Mouse (Mus musculus) heart, adult 2 months (tissue): ENCODE data around the gene Hs3st6. TPM values are rescaled to one million over a fixed set of nuclear protein-coding genes. Genes with fewer than 3 reads are reported as not detected.
"Not testable (repeated sequence)": the region's sequence is repeated elsewhere in the genome, so short reads cannot be mapped to it uniquely, and the experiment has no call there.

Experiments
- DNase-seq, 2 experiments: peaks; one replicate each; pipeline ENCODE4 v3.0.0; 2021
- H3K27ac ChIP-seq: fragments of 200-600 bp; 2 replicates; pipeline ENCODE4 v1.8.1; 2022
- H3K27me3 ChIP-seq: fragments of 200-500 bp; 2 replicates; pipeline ENCODE4 v1.6.1; 2012; ENCODE audit warnings: mild to moderate bottlenecking, low read length, inconsistent platforms, mixed read lengths; ENCODE audit not compliant: control insufficient read depth, insufficient read depth
- H3K36me3 ChIP-seq: fragments of 200-500 bp; 2 replicates; pipeline ENCODE4 v1.6.1; 2012; ENCODE audit warnings: low read length, inconsistent platforms; ENCODE audit not compliant: control insufficient read depth, insufficient read depth
- H3K4me1 ChIP-seq: fragments of 200-500 bp; 2 replicates; pipeline ENCODE4 v1.6.1; 2011; ENCODE audit warnings: low read length; ENCODE audit not compliant: control insufficient read depth, insufficient read depth
- H3K4me3 ChIP-seq: fragments of 200-600 bp; 2 replicates; pipeline ENCODE4 v1.8.1; 2022
- H3K79me2 ChIP-seq: fragments of 200-500 bp; replicated peaks from 2 replicates; pipeline ENCODE4 v1.6.1; 2012; ENCODE audit warnings: mild to moderate bottlenecking, inconsistent platforms, low read length, moderate library complexity, mixed read lengths; ENCODE audit not compliant: control insufficient read depth, insufficient read depth
- H3K9ac ChIP-seq: fragments of 200-500 bp; 2 replicates; pipeline ENCODE4 v1.6.1; 2012; ENCODE audit warnings: low read depth, mild to moderate bottlenecking, control low read depth, inconsistent platforms, low read length, mixed read lengths
- CTCF ChIP-seq: fragments of 200-600 bp; IDR thresholded peaks from 2 replicates; pipeline ENCODE4 v1.8.1; 2022; ENCODE audit warnings: antibody characterized with exemption, mild to moderate bottlenecking, moderate library complexity
- EP300 ChIP-seq: fragments of 200-500 bp; IDR thresholded peaks from 2 replicates; pipeline ENCODE4 v1.6.1; 2011; ENCODE audit warnings: low read depth, low read length, control low read depth; ENCODE audit not compliant: insufficient read depth
- POLR2A ChIP-seq: fragments of 200-500 bp; IDR thresholded peaks from 2 replicates; pipeline ENCODE4 v1.6.1; 2011; ENCODE audit warnings: mild to moderate bottlenecking, low read depth, low read length, control low read depth; ENCODE audit not compliant: insufficient read depth
- WGBS: fragments of 180-500 bp; shearing (Covaris S2); methylation state at CpG from one replicate; pipeline ENCODE4 v1.1.7; 2018; 5-methylcytosine and 5-hydroxymethylcytosine counted together
- intact Hi-C: fragments of 180-260 bp; cut with DNase I; formaldehyde crosslinking; loops from one replicate; pipeline ENCODE4 v1.15.1; 2025
- polyA plus RNA-seq: library from polyadenylated mRNA; depleted of rRNA; stranded (reverse); fragments of >200 nt; gene quantifications from 2 replicates; pipeline ENCODE4 v1.2.3, GENCODE M21; 2012
- total RNA-seq, 2 experiments: library from RNA; stranded (reverse); gene quantifications; 2 replicates each; pipeline ENCODE4 v1.2.3; 2021

The Hs3st6 gene
- total and polyA plus RNA-seq, 3 experiments: 0.10 TPM; not detected in 2

GRCm38 (mm10) chr17:24721383-24721955 lies 31.3 kb upstream of the Hs3st6 start:
- H3K27me3 ChIP-seq, DNase-seq, H3K79me2 ChIP-seq, intact Hi-C loops, H3K4me3 ChIP-seq, H3K4me1 ChIP-seq, H3K27ac ChIP-seq: not testable (repeated sequence)
- 0 out of 2 replicates have a peak, but pooled peaks have one; percentile 27 for TF ChIP-seq POLR2A
- H3K36me3 ChIP-seq: peaks cover 12% of the 10 kb centered on the region
- WGBS: 28% methylated on average over 7 of the region's 7 CpGs
- peak overlapping the region; percentile 23; the same call in 1 of the 2 replicates for H3K9ac ChIP-seq

- Histone ChIP-seq H3K27me3 (no peaks in the 10 kb centered on the region), H3K4me3 (no peak overlapping the region), H3K79me2 (no peaks in the 10 kb centered on the region), H3K4me1 (peaks cover 7% of the 10 kb centered on the region), H3K27ac (no peak overlapping the region), H3K36me3 (peaks cover 12% of the 10 kb centered on the region), H3K9ac (0 out of 2 replicates have a peak overlapping the region, but pooled peaks have one; percentile 8)
- intact Hi-C loops: no loop called here
- WGBS: 27% methylated on average over 13 of the region's 13 CpGs
- TF ChIP-seq CTCF (no peak), EP300 (no peak)
- DNase-seq: no peak
Measured at GRCm38 (mm10) chr17:24722220-24722924, 30.4 kb upstream of the Hs3st6 start.

- no peaks in the 10 kb centered on the region for H3K79me2 ChIP-seq
- DNase-seq: no peak
- TF ChIP-seq POLR2A: no peak
- TF ChIP-seq CTCF: no peak
- TF ChIP-seq EP300: no peak
- H3K27me3 ChIP-seq: no peaks in the 10 kb centered on the region
- WGBS: under 1% methylated on average over 12 of the region's 12 CpGs
- H3K4me1 ChIP-seq: peaks cover 7% of the 10 kb centered on the region
- H3K9ac ChIP-seq: peak overlapping the region; percentile 97
- H3K27ac ChIP-seq: peak overlapping the region; percentile 98
- H3K4me3 ChIP-seq: peak overlapping the region; percentile 73
- H3K36me3 ChIP-seq: peaks cover 12% of the 10 kb centered on the region
- intact Hi-C loops: no loop called here
Measured at GRCm38 (mm10) chr17:24723122-24723880, 29.5 kb upstream of the Hs3st6 start.

DNA sequence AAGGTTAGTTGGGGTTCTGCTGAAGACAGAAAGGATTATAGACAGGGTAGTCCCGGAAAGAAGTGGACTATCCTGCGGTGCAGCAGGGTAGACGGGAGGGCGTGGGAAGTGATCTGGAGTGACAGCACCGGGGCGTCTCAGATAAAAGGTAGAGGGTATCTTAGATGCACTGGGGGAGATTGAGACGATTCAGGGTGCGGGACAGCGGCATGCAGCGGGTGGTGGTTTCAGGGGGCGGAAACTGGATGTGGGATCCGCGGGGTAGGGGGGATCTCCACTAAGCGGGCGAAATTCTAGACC lies 29.0 kb upstream of the Hs3st6 start:
- peak overlapping the region; percentile 97 for H3K9ac ChIP-seq
- under 1% methylated on average over 15 of the region's 15 CpGs for WGBS
- peaks cover 12% of the 10 kb centered on the region for H3K36me3 ChIP-seq
- H3K27me3 ChIP-seq: no peaks in the 10 kb centered on the region
- TF ChIP-seq CTCF: no peak
- no peak for TF ChIP-seq EP300
- no peak for TF ChIP-seq POLR2A
- peak overlapping the region; percentile 98 for H3K27ac ChIP-seq
- peak overlapping the region; percentile 73 for H3K4me3 ChIP-seq
- DNase-seq: no peak
- H3K79me2 ChIP-seq: no peaks in the 10 kb centered on the region
- intact Hi-C loops: no loop called here
- H3K4me1 ChIP-seq: peaks cover 7% of the 10 kb centered on the region

- Histone ChIP-seq H3K27me3 (no peaks in the 10 kb centered on the region), H3K4me3 (peak within 1 kb of the TSS; percentile 73), H3K79me2 (no peaks in the 10 kb centered on the region), H3K36me3 (peaks cover 12% of the 10 kb centered on the region), H3K9ac (peak within 1 kb of the TSS; percentile 97), H3K27ac (peak within 1 kb of the TSS; percentile 98), H3K4me1 (peaks cover 7% of the 10 kb centered on the region)
- TF ChIP-seq EP300: peak; percentile 79
- peak; percentile 99 for TF ChIP-seq POLR2A
- TF ChIP-seq CTCF: peak; percentile 95
- intact Hi-C loops: no loop called here
- WGBS: under 1% methylated on average over 30 of the region's 30 CpGs
- peak; percentile 95 to 97 for DNase-seq
Measured at GRCm38 (mm10) chr17:24724184-24724583, 28.6 kb upstream of the Hs3st6 start, which contains the start of gene Ndufb10. Gene Ndufb10 (minus strand): TSS chr17:24724478.
